Mouse (Mus musculus) C2C12 (cell line): ENCODE results near the gene Prl8a6.

ENCODE experiments used
- CEBPB ChIP-seq: IDR thresholded peaks from one replicate; pipeline ENCODE4 v1.6.1; 2011; ENCODE audit warnings: low read depth, mild to moderate bottlenecking, control low read depth, moderate library complexity
- CTCF ChIP-seq: IDR thresholded peaks from one replicate; pipeline ENCODE4 v1.5.1; 2011; ENCODE audit not compliant: control insufficient read depth, insufficient read depth, insufficient read length
- FOSL1 ChIP-seq: IDR thresholded peaks from one replicate; pipeline ENCODE4 v1.8.0; 2011; ENCODE audit warnings: mild to moderate bottlenecking, low read length; ENCODE audit not compliant: poor library complexity, insufficient read depth, severe bottlenecking
- MAX ChIP-seq: IDR thresholded peaks from one replicate; pipeline ENCODE4 v1.6.1; 2011; ENCODE audit warnings: mild to moderate bottlenecking, control low read depth
- MYOD1 ChIP-seq: IDR thresholded peaks from one replicate; pipeline ENCODE4 v1.6.1; 2011; ENCODE audit warnings: low read depth; ENCODE audit not compliant: control insufficient read depth, insufficient read length
- MYOG ChIP-seq: IDR thresholded peaks from one replicate; pipeline ENCODE4 v1.6.1; 2011; ENCODE audit not compliant: control insufficient read depth, insufficient read length; ENCODE audit errors: extremely low read depth
- USF1 ChIP-seq: IDR thresholded peaks from one replicate; pipeline ENCODE4 v1.6.1; 2011; ENCODE audit warnings: low read depth, mild to moderate bottlenecking, control low read depth, moderate library complexity

DNA sequence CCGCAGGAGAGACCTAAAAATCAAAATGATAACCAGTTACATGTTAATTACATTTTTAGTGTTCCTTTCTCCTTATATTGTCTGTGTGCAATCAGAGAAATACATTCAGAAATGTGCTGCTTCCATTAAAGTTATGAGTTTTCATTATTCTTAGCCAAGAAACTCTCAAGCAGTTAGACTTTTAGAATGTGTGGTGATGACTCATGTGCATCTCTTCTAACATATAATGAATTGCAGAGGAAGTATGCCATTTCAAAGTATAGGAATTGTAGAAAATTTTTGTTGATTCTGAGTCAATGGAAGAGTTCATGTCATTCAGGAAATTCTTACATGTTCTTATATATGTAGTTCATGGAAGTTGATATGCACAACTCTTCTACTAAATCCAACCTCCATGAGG lies 5.3 kb downstream of the Prl8a6 start:
- TF ChIP-seq CTCF (no peak), CEBPB (no peak), USF1 (no peak), MYOG (no peak), MAX (no peak), MYOD1 (no peak), FOSL1 (no peak)
